Mouse (Mus musculus) heart, embryonic 13.5 days (tissue): Measurements from ENCODE around the gene Zbtb41. TPM values are rescaled to one million over a fixed set of nuclear protein-coding genes. Genes with fewer than 3 reads are reported as not detected.
A peak's percentile ranks its signal among the peaks of the same experiment; 100 is the strongest.
"Not testable (repeated sequence)": the region's sequence is repeated elsewhere in the genome, so short reads cannot be mapped to it uniquely, and the experiment has no call there.

Experiments
- ATAC-seq: fragments of 200-750 bp; cut with Nextera tagmentation; 2 replicates; pipeline ENCODE4 v1.8.0; 2017; ENCODE audit warnings: moderate TSS enrichment; ENCODE audit not compliant: insufficient number of reproducible peaks, low FRiP score, low TSS enrichment; ENCODE audit errors: extremely low read depth
- H3K27ac ChIP-seq: fragments of 300-500 bp; sonication (generic); replicated peaks from 2 replicates; pipeline ENCODE4 v1.5.1; 2015; ENCODE audit warnings: moderate library complexity, mild to moderate bottlenecking, inconsistent platforms
- H3K27me3 ChIP-seq: fragments of 300-500 bp; sonication (generic); replicated peaks from 2 replicates; pipeline ENCODE4 v1.6.1; 2015; ENCODE audit warnings: mild to moderate bottlenecking, inconsistent platforms
- H3K36me3 ChIP-seq: fragments of 300-500 bp; sonication (generic); 2 replicates; pipeline ENCODE4 v1.6.1; 2015; ENCODE audit warnings: mild to moderate bottlenecking, inconsistent platforms
- H3K4me1 ChIP-seq: fragments of 300-500 bp; sonication (generic); 2 replicates; pipeline ENCODE4 v1.6.1; 2015; ENCODE audit warnings: inconsistent platforms
- H3K4me2 ChIP-seq: fragments of 300-500 bp; sonication (generic); 2 replicates; pipeline ENCODE4 v1.6.1; 2015; ENCODE audit warnings: inconsistent platforms, mild to moderate bottlenecking, moderate library complexity
- H3K4me3 ChIP-seq: fragments of 300-500 bp; sonication (generic); 2 replicates; pipeline ENCODE4 v1.5.1; 2015; ENCODE audit warnings: moderate library complexity, mild to moderate bottlenecking, inconsistent platforms
- H3K9ac ChIP-seq: fragments of 300-500 bp; sonication (generic); 2 replicates; pipeline ENCODE4 v1.6.1; 2015; ENCODE audit warnings: inconsistent platforms, mild to moderate bottlenecking, moderate library complexity
- H3K9me3 ChIP-seq: fragments of 300-500 bp; sonication (generic); 2 replicates; pipeline ENCODE4 v1.6.1; 2016; ENCODE audit warnings: inconsistent platforms
- WGBS: fragments of 180-500 bp; shearing (Covaris S2); methylation state at CpG from one replicate; pipeline ENCODE4 v1.1.7; 2015; ENCODE audit warnings: mixed read lengths; 5-methylcytosine and 5-hydroxymethylcytosine counted together
- polyA plus RNA-seq: library from polyadenylated mRNA; unstranded; fragments of >200 nt; fragmentation: Nextera tagmentation; extraction: Ambion mirVana; gene quantifications from 2 replicates; pipeline ENCODE4 v1.2.1, GENCODE M21; 2015

Zbtb41 gene
- polyA plus RNA-seq = 5.0 and 6.0 TPM in 2 replicates

- peak; percentile 87 for ATAC-seq
- peak within 1 kb of the TSS; percentile 88 for H3K4me2 ChIP-seq
- under 1% methylated on average over 82 of the region's 88 CpGs for WGBS
- H3K27ac ChIP-seq = peak within 1 kb of the TSS; percentile 93
- H3K4me3 ChIP-seq = peak within 1 kb of the TSS; percentile 92
- H3K36me3 ChIP-seq = peaks cover 9% of the 10 kb centered on the region; the same call in 1 of the 2 replicates
- peak within 1 kb of the TSS; percentile 98 for H3K9ac ChIP-seq
- no peaks in the 10 kb centered on the region for H3K9me3 ChIP-seq
- H3K27me3 ChIP-seq = no peaks in the 10 kb centered on the region
- peaks cover 41% of the 10 kb centered on the region for H3K4me1 ChIP-seq
Measured at GRCm38 (mm10) chr1:139421875-139422791, at the start of gene Zbtb41. Gene Zbtb41, plus strand, starts transcription at chr1:139422288.

- ATAC-seq = no peak
- Histone ChIP-seq H3K27me3 (no peaks in the 10 kb centered on the region), H3K4me3 (no peak overlapping the region), H3K36me3 (no peaks in the 10 kb centered on the region), H3K9me3 (no peaks in the 10 kb centered on the region), H3K9ac (no peak overlapping the region), H3K4me2 (no peak overlapping the region), H3K27ac (no peak overlapping the region), H3K4me1 (peaks cover 17% of the 10 kb centered on the region)
- WGBS = 44% methylated on average over 6 of the region's 6 CpGs
Measured at GRCm38 (mm10) chr1:139375900-139376299, 46.2 kb upstream of the Zbtb41 start.

GRCm38 (mm10) chr1:139376638-139377286 lies 45.3 kb upstream of the Zbtb41 start, which contains the start of gene Crb1:
Gene Crb1, minus strand, starts transcription at chr1:139377100.
- Histone ChIP-seq H3K36me3 (no peaks in the 10 kb centered on the region), H3K27ac (no peak within 1 kb of the TSS), H3K4me2 (peak within 1 kb of the TSS; percentile 55), H3K4me3 (no peak within 1 kb of the TSS; the same call in 1 of the 2 replicates), H3K27me3 (no peaks in the 10 kb centered on the region), H3K4me1 (peaks cover 17% of the 10 kb centered on the region), H3K9ac (no peak within 1 kb of the TSS), H3K9me3 (no peaks in the 10 kb centered on the region)
- 10% methylated on average over 5 of the region's 5 CpGs for WGBS
- no peak for ATAC-seq

GRCm38 (mm10) chr1:139378861-139379620 lies 43.0 kb upstream of the Zbtb41 start:
- H3K9ac ChIP-seq = no peak overlapping the region
- H3K4me2 ChIP-seq = peak overlapping the region; percentile 46
- no peaks in the 10 kb centered on the region for H3K27me3 ChIP-seq
- WGBS = 15% methylated on average over 11 of the region's 11 CpGs
- H3K4me1 ChIP-seq = peaks cover 17% of the 10 kb centered on the region
- H3K36me3 ChIP-seq = no peaks in the 10 kb centered on the region
- ATAC-seq = peak; percentile 52
- no peaks in the 10 kb centered on the region for H3K9me3 ChIP-seq
- H3K4me3 ChIP-seq = no peak overlapping the region
- peak overlapping the region; percentile 29; the same call in 1 of the 2 replicates for H3K27ac ChIP-seq

GRCm38 (mm10) chr1:139379621-139379984 lies 42.5 kb upstream of the Zbtb41 start:
- Histone ChIP-seq H3K27me3 (no peaks in the 10 kb centered on the region), H3K4me3 (no peak overlapping the region), H3K27ac (peak overlapping the region; percentile 29; the same call in 1 of the 2 replicates), H3K9me3 (no peaks in the 10 kb centered on the region), H3K4me1 (peaks cover 17% of the 10 kb centered on the region), H3K36me3 (no peaks in the 10 kb centered on the region), H3K9ac (no peak overlapping the region), H3K4me2 (peak overlapping the region; percentile 46)
- peak; percentile 75; the same call in 1 of the 2 replicates for ATAC-seq
- 15% methylated on average over 4 of the region's 4 CpGs for WGBS

GRCm38 (mm10) chr1:139391747-139392146 lies 30.3 kb upstream of the Zbtb41 start:
- H3K9me3 ChIP-seq = no peaks in the 10 kb centered on the region
- WGBS = 35% methylated on average over 2 of the region's 2 CpGs
- H3K27me3 ChIP-seq = no peaks in the 10 kb centered on the region
- no peak overlapping the region for H3K27ac ChIP-seq
- no peak overlapping the region for H3K4me2 ChIP-seq
- H3K36me3 ChIP-seq = no peaks in the 10 kb centered on the region
- no peak overlapping the region for H3K9ac ChIP-seq
- ATAC-seq = no peak
- no peaks in the 10 kb centered on the region for H3K4me1 ChIP-seq
- no peak overlapping the region for H3K4me3 ChIP-seq

- Histone ChIP-seq H3K4me1 (no peaks in the 10 kb centered on the region), H3K4me3 (no peak overlapping the region), H3K9ac (no peak overlapping the region), H3K27me3 (no peaks in the 10 kb centered on the region), H3K36me3 (no peaks in the 10 kb centered on the region), H3K9me3 (no peaks in the 10 kb centered on the region), H3K27ac (no peak overlapping the region), H3K4me2 (no peak overlapping the region)
- 28% methylated on average over 1 of the region's 1 CpGs for WGBS
- no peak for ATAC-seq
Measured at GRCm38 (mm10) chr1:139396589-139396988, 25.5 kb upstream of the Zbtb41 start.

GRCm38 (mm10) chr1:139405766-139406165 lies 16.3 kb upstream of the Zbtb41 start:
- H3K36me3 ChIP-seq = no peaks in the 10 kb centered on the region
- H3K27ac ChIP-seq = no peak overlapping the region
- H3K9ac ChIP-seq = no peak overlapping the region
- no peak overlapping the region for H3K4me3 ChIP-seq
- no peaks in the 10 kb centered on the region for H3K27me3 ChIP-seq
- no peak for ATAC-seq
- H3K9me3 ChIP-seq = peaks cover 4% of the 10 kb centered on the region; the same call in 1 of the 2 replicates
- no peak overlapping the region for H3K4me2 ChIP-seq
- H3K4me1 ChIP-seq = no peaks in the 10 kb centered on the region

- no peak overlapping the region for H3K4me3 ChIP-seq
- H3K27me3 ChIP-seq = no peaks in the 10 kb centered on the region
- H3K36me3 ChIP-seq = no peaks in the 10 kb centered on the region
- no peaks in the 10 kb centered on the region for H3K4me1 ChIP-seq
- H3K27ac ChIP-seq = no peak overlapping the region
- no peak for ATAC-seq
- no peak overlapping the region for H3K9ac ChIP-seq
- peaks cover 4% of the 10 kb centered on the region; the same call in 1 of the 2 replicates for H3K9me3 ChIP-seq
- no peak overlapping the region for H3K4me2 ChIP-seq
- 50% methylated on average over 5 of the region's 5 CpGs for WGBS
Measured at GRCm38 (mm10) chr1:139407701-139408100, 14.4 kb upstream of the Zbtb41 start.

- ATAC-seq = not testable (repeated sequence)
Measured at GRCm38 (mm10) chr1:139412365-139412764, 9.7 kb upstream of the Zbtb41 start.

GRCm38 (mm10) chr1:139413465-139413864 lies 8.6 kb upstream of the Zbtb41 start:
- 78% methylated on average over 3 of the region's 3 CpGs for WGBS
- Histone ChIP-seq H3K27ac (no peak overlapping the region), H3K4me2 (no peak overlapping the region), H3K4me1 (no peaks in the 10 kb centered on the region), H3K36me3 (no peaks in the 10 kb centered on the region), H3K9me3 (peaks cover 4% of the 10 kb centered on the region; the same call in 1 of the 2 replicates), H3K4me3 (no peak overlapping the region), H3K27me3 (no peaks in the 10 kb centered on the region), H3K9ac (no peak overlapping the region)
- ATAC-seq = no peak

More at GRCm38 (mm10) chr1:139412365-139412764, 9.7 kb upstream of the Zbtb41 start:
- H3K4me3 ChIP-seq, H3K27me3 ChIP-seq, H3K36me3 ChIP-seq, H3K9me3 ChIP-seq, H3K27ac ChIP-seq, H3K4me2 ChIP-seq, H3K4me1 ChIP-seq, H3K9ac ChIP-seq: not testable (repeated sequence)
- WGBS = 81% methylated on average over 2 of the region's 2 CpGs
